ENCODE assay signal across 8 mouse cellular contexts in the genomic region with DNA sequence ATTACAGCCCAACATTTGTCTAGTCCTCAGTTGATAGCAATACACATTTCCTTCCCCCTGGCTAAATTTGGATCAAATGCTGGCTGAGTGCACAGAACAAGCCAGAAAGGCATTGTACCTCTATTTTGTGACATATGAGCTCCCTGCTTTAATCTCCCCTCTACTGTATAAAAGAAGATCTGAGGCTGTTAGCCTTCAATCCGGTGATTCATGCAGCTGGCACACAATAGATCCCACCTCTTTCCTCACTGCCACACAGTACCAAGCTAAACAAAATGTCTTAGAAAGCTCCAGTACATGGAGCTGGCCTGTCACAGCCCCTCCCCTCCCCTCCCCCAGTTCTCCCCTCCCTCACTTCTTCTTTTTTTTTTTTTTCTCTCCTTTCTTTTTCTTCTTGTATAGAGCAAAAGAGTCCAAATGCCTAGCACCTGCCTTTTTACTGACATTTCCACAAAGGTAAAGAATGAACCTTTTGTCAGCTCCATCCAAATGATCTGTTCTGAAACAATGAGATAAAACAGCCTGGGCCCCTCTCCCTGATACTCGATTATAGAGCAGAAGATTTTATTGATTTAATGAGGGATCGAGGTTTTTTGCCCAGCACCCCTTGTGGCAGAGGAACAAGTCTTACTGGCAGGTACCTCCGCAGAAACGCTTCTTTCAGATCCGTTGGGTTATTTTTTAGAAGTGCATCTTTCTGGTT.
DNase-seq lines count a peak whose midpoint lies in the region; ATAC-seq and TF ChIP-seq lines count a peak whose summit lies in the region.

No protein-coding gene starts in this region.

- H3K9ac ChIP-seq in forebrain, embryonic 13.5 days = peak overlapping the region; percentile 61
- H3K9ac ChIP-seq in liver, embryonic 14.5 days (replicated peaks) = no peak overlapping the region

- TF ChIP-seq EP300 in liver, embryonic 14.5 days (IDR thresholded peaks at IDR 0.05; ENCODE audit: low read depth) = no peak

- peak overlapping the region; percentile 11; the same call in 1 of the 2 replicates for H3K4me3 ChIP-seq in kidney, adult 2 months (ENCODE audit: insufficient read depth, low read depth, low read length)
- peak overlapping the region; percentile 40 for H3K4me3 ChIP-seq in forebrain, embryonic 13.5 days
- peak overlapping the region; percentile 20 to 50; a peak in 2 of 4 replicates for H3K4me3 ChIP-seq in liver, embryonic 14.5 days (ENCODE audit: insufficient read depth in 1 of 2, low read depth in 2 of 2, low read length in 2 of 2)

- no peak for TF ChIP-seq POLR2A in kidney, adult 2 months (IDR thresholded peaks at IDR 0.05; ENCODE audit: low read depth, low read length)
- no peak for TF ChIP-seq POLR2A in brain, embryonic 14.5 days (IDR thresholded peaks at IDR 0.05; ENCODE audit: borderline replicate concordance, extremely low read depth, insufficient read depth, insufficient read length, poor library complexity, severe bottlenecking)

- H3K27ac ChIP-seq in kidney, adult 2 months (ENCODE audit: insufficient read depth, low read depth, low read length) = no peak overlapping the region
- peak overlapping the region; percentile 94 for H3K27ac ChIP-seq in forebrain, embryonic 13.5 days
- H3K27ac ChIP-seq in liver, embryonic 14.5 days = no peak overlapping the region

- ATAC-seq in forebrain, embryonic 13.5 days = peak; percentile 86
- ATAC-seq in liver, embryonic 14.5 days (ENCODE audit: insufficient read depth) = no peak

- H3K27me3 ChIP-seq in kidney, adult 2 months (replicated peaks; ENCODE audit: control insufficient read depth, insufficient read depth, low read length) = no peaks in the 10 kb centered on the region
- H3K27me3 ChIP-seq in forebrain, embryonic 13.5 days = no peaks in the 10 kb centered on the region
- no peaks in the 10 kb centered on the region for H3K27me3 ChIP-seq in liver, embryonic 14.5 days (ENCODE audit: control insufficient read depth, insufficient read depth, low read length)

- peaks cover 9% of the 10 kb centered on the region; the same call in 1 of the 2 replicates for H3K4me1 ChIP-seq in kidney, adult 2 months (ENCODE audit: control insufficient read depth, insufficient read depth, low read length)
- peaks cover 38% of the 10 kb centered on the region for H3K4me1 ChIP-seq in forebrain, embryonic 13.5 days
- peaks cover 0 to 1% of the 10 kb centered on the region in 2 experiments; a peak in 1 of 4 replicates for H3K4me1 ChIP-seq in liver, embryonic 14.5 days (replicated peaks; ENCODE audit: control insufficient read depth in 2 of 2, insufficient read depth in 2 of 2, low read length in 1 of 2)

- TF ChIP-seq CTCF in kidney, adult 2 months (conservative IDR thresholded peaks at IDR 0.05; ENCODE audit: insufficient read depth, insufficient read length, low read depth, low read length) = no peak
- TF ChIP-seq CTCF in brain, embryonic 14.5 days (IDR thresholded peaks at IDR 0.05; ENCODE audit: borderline replicate concordance, extremely low read depth, insufficient read depth, insufficient read length) = no peak
- TF ChIP-seq CTCF in liver, embryonic 14.5 days (IDR thresholded peaks at IDR 0.05; ENCODE audit: low read depth) = no peak

- peak overlapping the region; percentile 65 for H3K4me2 ChIP-seq in forebrain, embryonic 13.5 days
- H3K4me2 ChIP-seq in liver, embryonic 14.5 days (ENCODE audit: low read depth) = peak overlapping the region; percentile 42

- 27% methylated on average over 6 of the region's 6 CpGs for WGBS in kidney, adult 2 months
- under 1% methylated on average over 6 of the region's 6 CpGs for WGBS in forebrain, embryonic 13.5 days
- WGBS in liver, embryonic 14.5 days (ENCODE audit: insufficient replicate concordance) = 11% methylated on average over 6 of the region's 6 CpGs

- no peaks in the 10 kb centered on the region for H3K36me3 ChIP-seq in kidney, adult 2 months (ENCODE audit: control insufficient read depth, insufficient read depth, low read length)
- H3K36me3 ChIP-seq in forebrain, embryonic 13.5 days (ENCODE audit: poor library complexity, severe bottlenecking) = no peaks in the 10 kb centered on the region
- H3K36me3 ChIP-seq in liver, embryonic 14.5 days (replicated peaks; ENCODE audit: control insufficient read depth, insufficient read depth, low read depth) = no peaks in the 10 kb centered on the region

- no peak for DNase-seq in kidney, adult 2 months
- no peak for DNase-seq in kidney, postnatal 10 days
- peak; percentile 88 for DNase-seq in brain, embryonic 14.5 days (ENCODE audit: low read depth)
- no peak for DNase-seq in liver, embryonic 14.5 days (ENCODE audit: low read depth in 3 of 3, low spot score in 3 of 3)
- DNase-seq in spleen, adult 18-20 months = no peak
- no peak for DNase-seq in thymus, postnatal 14 days
- DNase-seq in adipocyte (ENCODE audit: low spot score) = no peak

- H3K9me3 ChIP-seq in forebrain, embryonic 13.5 days (replicated peaks) = no peaks in the 10 kb centered on the region
- H3K9me3 ChIP-seq in liver, embryonic 14.5 days (ENCODE audit: control insufficient read depth, low read length) = no peaks in the 10 kb centered on the region
